Mouse (Mus musculus): ENCODE measurements at regions not wholly inside any gene's neighbourhood (a gene's known extent, or its start where the extent isn't known, plus 50 kb on each side); places are given as distances from the start of the nearest gene placed in this dataset.

- Histone ChIP-seq H3K4me1 (ENCODE audit: control insufficient read depth in 1 of 2, insufficient read depth in 2 of 2) (no peaks in the 10 kb centered on the region), H3K4me3 (replicated peaks in 1 of 3; ENCODE audit: low read depth in 2 of 3, low read length in 2 of 3, poor library complexity in 1 of 3) (no peak overlapping the region), H3K27ac (ENCODE audit: insufficient read depth, low read depth) (no peak overlapping the region), H3K36me3 (replicated peaks in 1 of 2; ENCODE audit: control insufficient read depth in 1 of 2, insufficient read depth in 1 of 2, low read length in 1 of 2) (no peaks in the 10 kb centered on the region), H3K9ac (ENCODE audit: insufficient read depth, low read depth) (no peak overlapping the region), H3K79me2 (replicated peaks; ENCODE audit: control insufficient read depth, extremely low read depth, insufficient read depth, poor library complexity, severe bottlenecking) (no peaks in the 10 kb centered on the region), H3K4me2 (ENCODE audit: insufficient read depth, low read depth, poor library complexity, severe bottlenecking) (no peak overlapping the region), H3K9me3 (replicated peaks; ENCODE audit: low read length) (no peaks in the 10 kb centered on the region), H3K27me3 (replicated peaks) (no peaks in the 10 kb centered on the region)
- in situ Hi-C loops (cut with MboI; ENCODE audit: low pct_ligation_motif_present, low pct_unique_long_range_greater_than_20kb, low sequenced_read_pairs), result no loop called here
- TF ChIP-seq TCF12 (IDR thresholded peaks at IDR 0.05; ENCODE audit: low read depth, low read length), result no peak
- TF ChIP-seq NRF1 (IDR thresholded peaks at IDR 0.05; ENCODE audit: low read depth, low read length), result no peak
- no peak for TF ChIP-seq MAZ (IDR thresholded peaks at IDR 0.05; ENCODE audit: low read depth, low read length)
- no peak for TF ChIP-seq SIN3A (IDR thresholded peaks at IDR 0.05; ENCODE audit: low read length)
- TF ChIP-seq UBTF (IDR thresholded peaks at IDR 0.05; ENCODE audit: low read depth, low read length), result no peak
- no peak for TF ChIP-seq MYC (IDR thresholded peaks at IDR 0.05; ENCODE audit: low read depth, low read length)
- no peak for TF ChIP-seq USF2 (conservative IDR thresholded peaks at IDR 0.05; ENCODE audit: low read depth, low read length)
- TF ChIP-seq JUND (conservative IDR thresholded peaks at IDR 0.05; ENCODE audit: low read depth, low read length), result no peak
- TF ChIP-seq MAX (IDR thresholded peaks at IDR 0.05; ENCODE audit: low read length), result no peak
- no peak for TF ChIP-seq MXI1 (IDR thresholded peaks at IDR 0.05; ENCODE audit: low read depth, low read length)
- TF ChIP-seq MAFK (IDR thresholded peaks at IDR 0.05; ENCODE audit: insufficient replicate concordance, low read length), result no peak
- no peak for TF ChIP-seq IRF4 (IDR thresholded peaks at IDR 0.05; ENCODE audit: low read depth, low read length)
- TF ChIP-seq ZMIZ1 (IDR thresholded peaks at IDR 0.05; ENCODE audit: low read depth, low read length), result no peak
- no peak for TF ChIP-seq CTCF (conservative IDR thresholded peaks at IDR 0.05 in 1 of 2, IDR thresholded peaks at IDR 0.05 in 1 of 2; ENCODE audit: low read depth in 2 of 2, low read length in 2 of 2)
- TF ChIP-seq CHD2 (IDR thresholded peaks at IDR 0.05; ENCODE audit: low read length), result no peak
- no peak for TF ChIP-seq HCFC1 (IDR thresholded peaks at IDR 0.05; ENCODE audit: low read depth, low read length)
- no peak for TF ChIP-seq RCOR1 (conservative IDR thresholded peaks at IDR 0.05; ENCODE audit: low read depth, low read length)
- no peak for DNase-seq (ENCODE audit: extremely low read depth)
- dilution Hi-C loops (cut with MboI; ENCODE audit: extremely low pct_ligation_motif_present, extremely low pct_unique_long_range_greater_than_20kb, low sequenced_read_pairs), result no loop called here
Observed at GRCm38 (mm10) chr1:163461194-163461593, 57.7 kb upstream of the Gorab start.

- Histone ChIP-seq H3K79me2 (replicated peaks; ENCODE audit: control insufficient read depth, extremely low read depth, insufficient read depth, poor library complexity, severe bottlenecking) (no peaks in the 10 kb centered on the region), H3K27ac (ENCODE audit: insufficient read depth, low read depth) (no peak overlapping the region), H3K4me2 (ENCODE audit: insufficient read depth, low read depth, poor library complexity, severe bottlenecking) (no peak overlapping the region), H3K9ac (ENCODE audit: insufficient read depth, low read depth) (no peak overlapping the region), H3K4me3 (replicated peaks in 1 of 3; ENCODE audit: low read depth in 2 of 3, low read length in 2 of 3, poor library complexity in 1 of 3) (no peak overlapping the region), H3K36me3 (replicated peaks in 1 of 2; ENCODE audit: control insufficient read depth in 1 of 2, insufficient read depth in 1 of 2, low read length in 1 of 2) (no peaks in the 10 kb centered on the region), H3K4me1 (ENCODE audit: control insufficient read depth in 1 of 2, insufficient read depth in 2 of 2) (no peaks in the 10 kb centered on the region), H3K27me3 (replicated peaks) (no peaks in the 10 kb centered on the region), H3K9me3 (replicated peaks; ENCODE audit: low read length) (no peaks in the 10 kb centered on the region)
- DNase-seq (ENCODE audit: extremely low read depth), result no peak
- dilution Hi-C loops (cut with MboI; ENCODE audit: extremely low pct_ligation_motif_present, extremely low pct_unique_long_range_greater_than_20kb, low sequenced_read_pairs), result no loop called here
- no peak for TF ChIP-seq ZKSCAN1 (IDR thresholded peaks at IDR 0.05; ENCODE audit: borderline replicate concordance, low read depth, low read length)
- TF ChIP-seq CHD1 (IDR thresholded peaks at IDR 0.05; ENCODE audit: low read depth, low read length), result no peak
- no peak for TF ChIP-seq MAX (IDR thresholded peaks at IDR 0.05; ENCODE audit: low read length)
- TF ChIP-seq JUND (conservative IDR thresholded peaks at IDR 0.05; ENCODE audit: low read depth, low read length), result no peak
- no peak for TF ChIP-seq POLR2AphosphoS2 (IDR thresholded peaks at IDR 0.05; ENCODE audit: low read depth, low read length)
- TF ChIP-seq NELFE (IDR thresholded peaks at IDR 0.05; ENCODE audit: low read depth, low read length), result no peak
- no peak for TF ChIP-seq PAX5 (IDR thresholded peaks at IDR 0.05; ENCODE audit: low read length)
- TF ChIP-seq TCF12 (IDR thresholded peaks at IDR 0.05; ENCODE audit: low read depth, low read length), result no peak
- no peak for TF ChIP-seq POLR2A (IDR thresholded peaks at IDR 0.05; ENCODE audit: low read depth, low read length)
- no peak for TF ChIP-seq E2F4 (IDR thresholded peaks at IDR 0.05; ENCODE audit: insufficient replicate concordance, low read depth, low read length)
- no peak for TF ChIP-seq IRF4 (IDR thresholded peaks at IDR 0.05; ENCODE audit: low read depth, low read length)
- TF ChIP-seq CHD2 (IDR thresholded peaks at IDR 0.05; ENCODE audit: low read length), result no peak
- TF ChIP-seq MAZ (IDR thresholded peaks at IDR 0.05; ENCODE audit: low read depth, low read length), result no peak
- no peak for TF ChIP-seq RAD21 (IDR thresholded peaks at IDR 0.05; ENCODE audit: low read depth, low read length)
- no peak for TF ChIP-seq ZNF384 (IDR thresholded peaks at IDR 0.05; ENCODE audit: low read depth, low read length)
- no peak for TF ChIP-seq GABPA (IDR thresholded peaks at IDR 0.05; ENCODE audit: insufficient replicate concordance, low read depth, low read length)
- no peak for TF ChIP-seq TBP (conservative IDR thresholded peaks at IDR 0.05; ENCODE audit: low read depth, low read length)
- in situ Hi-C loops (cut with MboI; ENCODE audit: low pct_ligation_motif_present, low pct_unique_long_range_greater_than_20kb, low sequenced_read_pairs), result no loop called here
Observed at GRCm38 (mm10) chr1:163456366-163456765, 52.9 kb upstream of the Gorab start.
